Mouse (Mus musculus): ENCODE results near the gene Cdyl. TPM values are rescaled to one million over a fixed set of nuclear protein-coding genes. Genes with fewer than 3 reads are reported as not detected.

Cdyl gene
- polyA plus RNA-seq, 1 experiment from 2014 or later, result 10.3 TPM

DNA sequence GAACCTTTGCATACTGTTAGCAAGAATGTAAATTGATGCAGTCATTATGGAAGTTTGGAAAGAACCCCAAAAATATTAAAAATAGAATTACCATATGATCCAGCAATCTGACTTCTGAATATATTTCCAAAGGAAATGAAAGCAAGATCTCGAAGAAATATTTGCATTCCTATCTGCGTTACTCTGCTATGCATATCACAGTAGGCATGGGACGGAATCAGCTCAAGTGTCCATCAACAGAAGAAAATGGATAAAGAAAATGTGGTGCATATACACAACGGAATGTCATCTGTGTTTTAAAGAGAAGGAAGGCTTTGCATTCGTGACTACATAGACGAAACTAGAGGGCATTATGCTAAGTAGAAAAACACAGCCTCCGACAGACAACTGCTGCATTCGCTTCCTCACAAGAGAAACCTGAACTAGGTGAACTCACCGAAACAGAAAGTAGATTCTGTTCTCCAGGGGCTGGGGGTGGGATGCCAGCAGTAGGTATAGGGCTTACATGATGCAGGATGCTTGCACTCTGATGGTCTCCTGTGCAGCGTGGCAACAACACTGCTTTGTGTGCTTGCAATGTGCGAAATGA lies 9.3 kb upstream of the Cdyl start:
- WGBS (ENCODE audit: insufficient replicate concordance), result 79% methylated on average over 11 of the region's 11 CpGs
- DNase-seq, result no peak
- no peak overlapping the region for H3K9ac ChIP-seq
- H3K4me2 ChIP-seq, result no peak overlapping the region
- no peaks in the 10 kb centered on the region for H3K36me3 ChIP-seq
- no peaks in the 10 kb centered on the region for H3K9me3 ChIP-seq (replicated peaks)
- no peak overlapping the region for H3K27ac ChIP-seq
- H3K4me1 ChIP-seq (replicated peaks), result no peaks in the 10 kb centered on the region
- no peak for ATAC-seq (ENCODE audit: low read depth)
- no peak overlapping the region for H3K4me3 ChIP-seq (replicated peaks)
- no peaks in the 10 kb centered on the region for H3K27me3 ChIP-seq

DNA sequence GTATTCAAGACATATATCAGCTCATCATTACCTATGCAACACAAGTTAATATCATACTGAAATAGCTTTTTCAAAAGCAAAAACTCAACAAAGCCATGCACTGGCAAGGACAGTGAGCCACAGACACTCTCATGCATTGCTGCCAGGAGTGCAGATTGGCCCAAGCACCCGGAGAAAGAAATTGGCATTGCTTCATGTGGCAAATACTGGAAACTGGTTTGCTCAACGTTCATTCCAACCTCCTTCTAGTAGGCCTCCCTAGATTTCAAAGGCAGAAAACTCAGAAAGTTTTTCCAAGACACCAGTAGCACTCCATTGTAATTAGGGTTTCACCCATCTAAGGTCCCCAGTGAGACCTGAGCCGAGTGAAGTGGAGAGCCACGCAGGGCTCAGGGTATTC lies 6.8 kb upstream of the Cdyl start:
- ATAC-seq (ENCODE audit: low read depth) (no peak), DNase-seq (no peak)
- no peaks in the 10 kb centered on the region for H3K27me3 ChIP-seq
- H3K9me3 ChIP-seq (replicated peaks), result no peaks in the 10 kb centered on the region
- H3K4me3 ChIP-seq (replicated peaks), result no peak overlapping the region
- H3K4me1 ChIP-seq (replicated peaks), result no peaks in the 10 kb centered on the region
- H3K4me2 ChIP-seq, result no peak overlapping the region
- no peaks in the 10 kb centered on the region for H3K36me3 ChIP-seq
- no peak overlapping the region for H3K27ac ChIP-seq
- WGBS (ENCODE audit: insufficient replicate concordance), result 82% methylated on average over 4 of the region's 4 CpGs
- H3K9ac ChIP-seq, result no peak overlapping the region

DNA sequence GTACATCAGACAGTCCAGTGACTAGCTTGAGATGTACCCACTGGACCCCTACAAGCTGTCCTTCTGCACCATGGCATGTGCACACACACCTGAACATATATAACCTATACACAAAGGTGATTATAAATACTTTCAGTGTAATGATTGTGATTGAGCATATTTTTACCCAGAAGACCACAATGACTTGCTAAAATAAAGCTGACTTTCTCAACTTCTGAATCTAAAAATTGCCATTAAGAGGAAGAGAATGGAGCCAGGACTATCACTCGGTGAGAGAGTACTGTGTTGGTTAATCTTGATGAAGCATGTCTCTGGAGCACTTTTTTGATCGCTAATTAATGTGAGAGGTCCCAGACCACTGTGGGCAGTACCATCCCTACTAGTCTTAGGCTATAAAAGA lies 2.8 kb upstream of the Cdyl start:
- no peak overlapping the region for H3K4me3 ChIP-seq (replicated peaks)
- 47% methylated on average over 2 of the region's 2 CpGs for WGBS (ENCODE audit: insufficient replicate concordance)

DNA sequence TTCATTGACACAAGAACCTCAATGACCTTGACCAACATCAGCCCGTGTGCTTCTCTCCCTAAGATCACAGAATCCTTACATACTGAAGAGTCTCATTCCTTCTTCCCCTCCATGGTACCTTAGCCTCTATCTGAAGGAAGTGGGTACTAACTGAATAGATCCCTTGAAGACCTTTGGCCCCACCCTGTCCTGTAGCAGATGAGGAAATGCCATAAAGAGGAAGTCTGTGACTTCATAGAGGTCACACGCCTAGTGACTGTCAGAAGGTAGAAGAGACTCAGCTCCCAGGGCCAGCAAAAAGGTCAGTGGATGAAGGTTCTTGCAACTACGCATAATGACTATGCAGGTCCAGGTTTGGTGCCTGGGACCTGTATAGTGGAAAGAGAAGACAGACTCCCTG lies 5.8 kb downstream of the Cdyl start:
- H3K4me3 ChIP-seq (replicated peaks), result no peak overlapping the region
- peaks cover 16% of the 10 kb centered on the region for H3K4me1 ChIP-seq (replicated peaks)
- peak; percentile 1 for DNase-seq
- no peak for ATAC-seq (ENCODE audit: low read depth)
- H3K4me2 ChIP-seq, result no peak overlapping the region
- no peak overlapping the region for H3K27ac ChIP-seq
- no peaks in the 10 kb centered on the region for H3K27me3 ChIP-seq
- H3K9me3 ChIP-seq (replicated peaks), result no peaks in the 10 kb centered on the region
- H3K9ac ChIP-seq, result no peak overlapping the region
- 39% methylated on average over 3 of the region's 3 CpGs for WGBS (ENCODE audit: insufficient replicate concordance)
- H3K36me3 ChIP-seq, result no peaks in the 10 kb centered on the region

More for the DNA sequence above, 2.8 kb upstream of the Cdyl start:
- DNase-seq (no peak), ATAC-seq (ENCODE audit: low read depth) (no peak)
- Histone ChIP-seq H3K9me3 (replicated peaks) (no peaks in the 10 kb centered on the region), H3K27me3 (no peaks in the 10 kb centered on the region), H3K9ac (no peak overlapping the region), H3K36me3 (no peaks in the 10 kb centered on the region), H3K4me1 (replicated peaks) (no peaks in the 10 kb centered on the region), H3K27ac (no peak overlapping the region), H3K4me2 (no peak overlapping the region)

DNA sequence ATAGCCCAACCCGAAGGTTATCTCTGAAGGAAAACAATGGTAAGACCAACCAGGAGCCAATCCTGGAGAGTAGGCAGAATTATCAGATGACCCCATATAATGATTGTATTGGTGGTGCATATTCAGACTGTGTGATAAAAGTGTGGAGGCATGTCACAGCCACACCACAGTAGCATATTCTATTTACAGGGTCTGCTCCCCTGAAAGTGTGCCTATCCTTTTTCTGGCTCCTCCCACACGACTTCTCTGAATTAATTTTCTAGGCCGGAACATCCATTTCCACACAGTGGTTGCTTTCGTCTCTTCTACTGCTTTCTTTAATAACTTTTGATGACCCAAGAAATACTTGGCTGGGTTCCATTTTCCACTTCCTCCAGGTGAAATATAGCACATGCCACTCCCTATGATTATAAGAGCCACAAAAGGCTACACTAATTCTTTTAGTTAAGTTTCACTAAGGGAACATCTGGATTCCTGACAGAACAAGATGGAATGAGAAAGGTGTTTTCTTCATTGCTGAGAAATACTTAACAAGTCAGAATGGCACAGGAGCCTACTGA lies 10.4 kb downstream of the Cdyl start:
- Histone ChIP-seq H3K36me3 (no peaks in the 10 kb centered on the region), H3K9ac (no peak overlapping the region), H3K4me1 (replicated peaks) (peaks cover 21% of the 10 kb centered on the region), H3K4me3 (replicated peaks) (no peak overlapping the region), H3K9me3 (replicated peaks) (no peaks in the 10 kb centered on the region), H3K27me3 (no peaks in the 10 kb centered on the region), H3K27ac (no peak overlapping the region), H3K4me2 (no peak overlapping the region)
- DNase-seq (no peak), ATAC-seq (ENCODE audit: low read depth) (no peak)
- 64% methylated on average over 4 of the region's 4 CpGs for WGBS (ENCODE audit: insufficient replicate concordance)

DNA sequence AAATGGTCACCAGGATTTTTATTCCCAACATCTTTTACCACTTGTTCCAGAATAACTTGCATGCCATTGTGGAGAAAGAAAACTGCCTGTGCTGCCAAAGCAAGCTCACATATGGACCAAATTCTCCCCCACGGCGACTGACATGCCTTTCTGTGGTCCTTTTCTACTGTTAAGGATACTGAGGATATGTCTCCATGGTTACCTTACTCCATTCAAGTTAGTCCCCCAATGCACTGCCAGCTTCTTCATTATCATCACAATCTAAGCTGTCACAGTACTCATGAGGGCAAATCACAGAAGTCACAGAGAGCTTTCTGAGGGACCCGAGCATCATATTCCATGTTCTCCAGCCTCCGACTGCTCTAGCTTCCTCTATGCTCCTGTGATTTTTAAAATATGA lies 11.2 kb downstream of the Cdyl start:
- Histone ChIP-seq H3K27ac (no peak overlapping the region), H3K4me1 (replicated peaks) (peaks cover 25% of the 10 kb centered on the region), H3K9ac (no peak overlapping the region), H3K9me3 (replicated peaks) (no peaks in the 10 kb centered on the region), H3K27me3 (no peaks in the 10 kb centered on the region), H3K36me3 (no peaks in the 10 kb centered on the region), H3K4me2 (no peak overlapping the region), H3K4me3 (replicated peaks) (no peak overlapping the region)
- DNase-seq, result no peak
- ATAC-seq (ENCODE audit: low read depth), result no peak
- WGBS (ENCODE audit: insufficient replicate concordance), result 78% methylated on average over 4 of the region's 4 CpGs

DNA sequence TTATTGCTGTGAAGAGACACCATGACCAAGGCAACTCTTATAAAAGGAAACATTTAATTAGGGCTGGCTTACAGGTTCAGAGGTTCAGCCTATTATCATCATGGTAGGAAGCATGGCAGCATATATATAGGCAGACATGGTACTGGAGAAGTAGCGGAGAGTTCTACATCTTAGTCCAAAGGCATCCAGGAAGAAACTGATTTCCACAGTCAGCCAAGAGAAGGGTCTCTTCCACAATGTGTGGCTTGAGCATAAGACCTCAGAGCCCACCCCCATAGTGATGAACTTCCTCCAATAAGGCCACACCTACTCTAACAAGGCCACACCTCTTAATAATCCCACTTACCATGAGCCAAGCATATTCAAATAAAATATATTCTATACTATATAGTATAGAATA lies 17.3 kb downstream of the Cdyl start:
- H3K27me3 ChIP-seq, result no peaks in the 10 kb centered on the region
- ATAC-seq (ENCODE audit: low read depth) (peak; percentile 34), DNase-seq (peak; percentile 17)
- H3K4me3 ChIP-seq (replicated peaks), result peak overlapping the region; percentile 21; the same call in 1 of the 2 replicates
- WGBS (ENCODE audit: insufficient replicate concordance), result 86% methylated on average over 1 of the region's 1 CpGs
- H3K4me1 ChIP-seq (replicated peaks), result peaks cover 60% of the 10 kb centered on the region
- H3K9ac ChIP-seq, result no peak overlapping the region
- H3K9me3 ChIP-seq (replicated peaks), result no peaks in the 10 kb centered on the region
- peak overlapping the region; percentile 49 for H3K4me2 ChIP-seq
- H3K27ac ChIP-seq, result peak overlapping the region; percentile 100
- no peaks in the 10 kb centered on the region for H3K36me3 ChIP-seq

DNA sequence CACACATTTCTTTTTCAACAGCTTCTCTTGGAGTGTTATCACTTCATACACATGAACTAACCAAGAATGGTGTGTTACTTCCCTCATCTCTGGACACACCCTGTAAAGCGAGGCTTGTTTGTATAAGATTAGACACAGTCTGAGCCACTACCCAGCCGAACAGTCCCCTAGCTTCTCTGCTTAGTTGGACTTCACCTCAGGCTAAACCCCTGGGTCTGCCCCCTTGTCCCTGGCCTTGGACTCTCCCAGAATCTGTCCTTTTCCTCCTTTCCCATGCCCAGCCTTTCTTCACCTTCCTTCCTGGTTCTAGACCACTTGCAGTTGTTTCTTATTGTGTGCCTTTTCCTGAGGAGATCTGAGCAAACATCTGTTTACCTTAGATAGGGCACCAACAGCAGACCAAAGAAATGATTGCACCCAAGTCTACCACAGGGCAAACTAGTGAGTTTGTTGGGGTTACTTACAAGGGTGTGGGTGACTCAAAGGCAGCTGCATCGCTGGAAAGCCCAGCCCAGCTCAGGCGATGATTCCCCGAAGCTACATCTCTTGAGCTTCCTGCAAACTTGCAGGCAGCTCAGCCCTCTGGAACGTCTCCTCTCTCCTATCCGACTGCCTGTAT lies 17.9 kb downstream of the Cdyl start:
- 9% methylated on average over 7 of the region's 7 CpGs for WGBS (ENCODE audit: insufficient replicate concordance)
- Histone ChIP-seq H3K36me3 (no peaks in the 10 kb centered on the region), H3K4me3 (replicated peaks) (peak overlapping the region; percentile 32), H3K4me1 (replicated peaks) (peaks cover 60% of the 10 kb centered on the region), H3K27me3 (no peaks in the 10 kb centered on the region), H3K27ac (peak overlapping the region; percentile 100), H3K4me2 (peak overlapping the region; percentile 65), H3K9ac (peak overlapping the region; percentile 69), H3K9me3 (replicated peaks) (no peaks in the 10 kb centered on the region)
- peak; percentile 81 for DNase-seq
- peak; percentile 99 for ATAC-seq (ENCODE audit: low read depth)

DNA sequence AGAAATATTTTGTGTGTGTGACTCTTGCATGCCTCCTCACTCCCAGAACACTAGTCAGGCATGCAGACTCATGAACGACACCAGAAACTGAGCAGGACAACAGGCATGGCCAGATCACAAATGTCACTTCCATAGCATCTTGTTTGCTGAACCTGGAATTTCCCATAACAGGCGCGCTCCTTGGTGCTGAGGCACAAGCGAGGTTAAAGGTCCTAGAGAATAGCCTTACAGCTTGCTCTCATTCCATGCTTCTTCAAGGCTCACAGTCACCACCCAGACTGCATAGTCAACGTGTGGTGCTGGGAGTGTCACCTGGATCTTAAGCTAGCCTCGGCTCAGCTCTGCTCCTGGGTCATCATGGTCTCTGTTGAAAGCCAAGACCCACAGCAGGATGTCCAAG lies 19.1 kb downstream of the Cdyl start:
- WGBS (ENCODE audit: insufficient replicate concordance), result 81% methylated on average over 6 of the region's 6 CpGs
- peak overlapping the region; percentile 100 for H3K27ac ChIP-seq
- H3K9ac ChIP-seq, result peak overlapping the region; percentile 69

DNA sequence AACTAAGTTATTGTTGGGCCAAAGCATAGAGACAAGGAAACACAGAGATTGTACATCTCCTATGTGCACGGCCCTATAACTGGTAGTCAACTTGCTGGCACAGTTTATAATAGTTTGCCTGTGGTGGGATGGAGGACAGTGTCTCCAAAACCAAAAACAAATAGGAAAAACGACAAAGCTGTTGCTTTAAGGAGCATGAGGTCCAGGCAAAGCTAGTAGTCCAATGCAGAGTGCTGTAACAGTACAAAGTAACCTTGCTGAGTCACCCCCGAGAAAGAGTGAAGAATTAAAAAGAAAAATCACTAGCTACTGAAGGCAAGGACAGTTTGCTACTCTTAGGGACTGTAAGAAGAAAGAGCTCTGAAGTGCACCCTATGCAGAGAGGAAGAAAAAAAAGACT lies 21.7 kb downstream of the Cdyl start:
- no peaks in the 10 kb centered on the region for H3K27me3 ChIP-seq
- H3K9me3 ChIP-seq (replicated peaks), result no peaks in the 10 kb centered on the region
- H3K27ac ChIP-seq, result no peak overlapping the region
- 79% methylated on average over 3 of the region's 3 CpGs for WGBS (ENCODE audit: insufficient replicate concordance)
- peaks cover 48% of the 10 kb centered on the region for H3K4me1 ChIP-seq (replicated peaks)
- H3K36me3 ChIP-seq, result no peaks in the 10 kb centered on the region
- H3K4me2 ChIP-seq, result no peak overlapping the region
- no peak overlapping the region for H3K9ac ChIP-seq
- DNase-seq, result no peak
- no peak for ATAC-seq (ENCODE audit: low read depth)
- no peak overlapping the region for H3K4me3 ChIP-seq (replicated peaks)

More for the DNA sequence above, 19.1 kb downstream of the Cdyl start:
- H3K4me1 ChIP-seq (replicated peaks), result peaks cover 60% of the 10 kb centered on the region
- H3K27me3 ChIP-seq, result no peaks in the 10 kb centered on the region
- H3K9me3 ChIP-seq (replicated peaks), result no peaks in the 10 kb centered on the region
- H3K4me3 ChIP-seq (replicated peaks), result no peak overlapping the region
- no peaks in the 10 kb centered on the region for H3K36me3 ChIP-seq
- DNase-seq (no peak), ATAC-seq (ENCODE audit: low read depth) (no peak)
- peak overlapping the region; percentile 65 for H3K4me2 ChIP-seq

DNA sequence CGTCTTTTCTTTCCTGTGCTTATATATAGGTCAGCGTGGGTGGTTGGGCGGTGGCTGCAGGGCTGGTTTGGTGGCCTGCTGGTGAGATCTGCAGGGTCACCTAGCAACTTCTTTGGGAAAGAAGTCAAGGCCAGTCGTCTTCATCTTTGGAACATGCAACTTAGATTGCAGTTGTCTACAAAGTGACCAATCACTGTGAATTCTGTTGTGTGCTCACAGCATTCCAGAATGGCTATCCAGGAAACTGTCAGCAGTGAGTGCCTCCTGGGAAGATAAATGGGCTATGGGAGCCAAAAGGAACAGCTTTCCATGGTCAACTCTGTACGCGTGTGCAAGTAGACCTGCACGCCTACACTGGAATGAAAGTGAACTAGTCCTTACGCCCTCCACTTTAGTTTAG lies 26.6 kb downstream of the Cdyl start:
- H3K4me3 ChIP-seq (replicated peaks), result no peak overlapping the region
- peaks cover 18% of the 10 kb centered on the region for H3K4me1 ChIP-seq (replicated peaks)
- no peaks in the 10 kb centered on the region for H3K9me3 ChIP-seq (replicated peaks)
- no peak overlapping the region for H3K9ac ChIP-seq
- H3K4me2 ChIP-seq, result no peak overlapping the region
- ATAC-seq (ENCODE audit: low read depth), result no peak
- peak overlapping the region; percentile 32 for H3K27ac ChIP-seq
- no peaks in the 10 kb centered on the region for H3K36me3 ChIP-seq
- no peaks in the 10 kb centered on the region for H3K27me3 ChIP-seq
- 72% methylated on average over 8 of the region's 8 CpGs for WGBS (ENCODE audit: insufficient replicate concordance)
- no peak for DNase-seq

DNA sequence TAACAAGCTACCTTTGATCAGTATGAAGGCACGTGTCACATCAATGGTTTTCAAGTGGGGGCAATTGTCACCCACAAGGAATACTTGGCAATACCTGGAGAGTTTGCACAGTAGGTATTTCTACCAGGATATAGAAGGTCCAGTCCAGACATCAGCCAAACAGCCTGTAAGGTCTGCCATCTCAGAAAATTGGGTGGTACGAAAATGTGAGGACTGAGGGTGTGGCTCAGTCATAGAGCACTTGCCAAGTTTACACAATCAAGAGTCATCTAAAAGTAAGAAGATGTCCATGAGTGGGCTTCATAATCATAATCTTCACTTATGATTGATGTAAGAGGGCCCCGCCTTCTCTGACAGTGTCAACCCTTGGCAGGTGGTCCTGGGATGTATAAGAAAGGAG lies 29.9 kb downstream of the Cdyl start:
- DNase-seq, result no peak
- Histone ChIP-seq H3K27me3 (no peaks in the 10 kb centered on the region), H3K27ac (no peak overlapping the region), H3K4me3 (replicated peaks) (no peak overlapping the region), H3K36me3 (no peaks in the 10 kb centered on the region), H3K9me3 (replicated peaks) (no peaks in the 10 kb centered on the region), H3K9ac (no peak overlapping the region), H3K4me1 (replicated peaks) (peaks cover 18% of the 10 kb centered on the region), H3K4me2 (no peak overlapping the region)
- 87% methylated on average over 3 of the region's 3 CpGs for WGBS (ENCODE audit: insufficient replicate concordance)
- no peak for ATAC-seq (ENCODE audit: low read depth)
